Mouse (Mus musculus): ENCODE data around the gene Gsc2.
"Not testable (repeated sequence)": the region's sequence is repeated elsewhere in the genome, so short reads cannot be mapped to it uniquely, and the experiment has no call there.

Gene Gsc2

GRCm38 (mm10) chr16:17914307-17915249, at the start of gene Gsc2:
TSS of gene Gsc2 (minus strand) at chr16:17915059.
- DNase-seq = peak; percentile 49

DNA sequence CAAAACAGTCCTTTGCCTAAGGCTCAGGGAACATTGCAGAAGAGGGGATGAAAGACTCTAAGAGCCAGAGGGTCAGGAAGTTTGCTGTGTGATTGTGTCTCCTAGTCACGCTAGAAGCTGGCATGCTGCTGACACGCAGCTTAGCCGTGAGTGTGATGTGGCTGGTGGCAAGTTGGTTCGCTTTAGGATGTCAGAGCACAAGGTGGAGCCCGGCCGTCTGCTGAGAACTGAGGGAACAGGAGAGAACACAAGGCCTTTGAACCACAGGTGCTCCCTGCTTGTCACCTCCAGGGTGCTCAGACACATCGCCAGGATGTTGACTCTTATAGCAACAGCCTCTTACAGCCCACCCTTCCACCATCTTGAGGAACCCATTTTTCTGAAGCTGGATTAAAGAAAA, 47.2 kb upstream of the Gsc2 start:
- DNase-seq = no peak

DNA sequence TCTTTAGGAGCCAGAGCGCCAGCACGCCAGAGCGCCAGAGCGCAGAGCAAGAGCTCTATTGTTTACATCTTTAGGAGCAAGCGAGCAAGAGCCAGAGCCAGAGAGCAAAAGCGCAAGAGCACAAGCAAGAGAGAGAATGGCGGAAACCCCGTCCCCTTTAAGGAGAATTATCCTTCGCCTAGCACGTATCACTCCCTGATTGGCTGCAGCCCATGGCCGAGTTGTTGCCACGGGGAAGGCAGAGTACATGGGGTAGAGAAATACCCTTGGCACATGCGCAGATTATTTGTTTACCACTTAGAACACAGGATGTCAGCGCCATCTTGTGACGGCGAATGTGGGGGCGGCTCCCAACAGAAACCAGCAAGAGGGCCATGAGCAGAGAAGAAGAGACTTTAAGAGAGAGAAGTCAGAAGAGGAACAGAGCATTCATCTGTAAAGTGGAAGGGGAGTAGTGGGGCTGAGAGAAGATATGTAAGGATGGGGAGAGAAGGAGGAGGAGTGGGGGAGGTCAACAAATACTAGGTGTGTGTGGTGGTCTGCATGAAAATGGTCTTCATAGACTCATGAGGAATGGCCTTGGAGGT, 41.3 kb upstream of the Gsc2 start:
- DNase-seq = not testable (repeated sequence)

DNA sequence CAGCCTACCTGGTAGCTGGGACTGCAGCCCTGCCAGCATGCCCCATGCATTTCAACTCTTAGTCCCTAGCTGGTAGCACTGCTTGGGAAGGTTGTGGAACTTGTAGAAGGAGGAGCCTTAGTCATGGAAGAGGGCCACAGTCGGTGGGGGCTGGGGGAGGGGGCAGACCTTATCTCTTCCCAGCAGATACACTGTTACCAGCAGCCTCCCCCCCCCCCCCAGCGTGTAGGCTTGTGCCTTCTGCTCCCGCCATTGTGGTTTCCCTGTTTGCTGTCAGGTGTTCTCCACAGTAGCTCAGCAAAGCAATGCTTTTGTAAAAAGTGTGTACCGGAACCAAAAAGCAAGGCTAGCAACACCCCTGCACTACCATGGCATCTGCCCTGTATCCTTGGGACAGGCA, 36.8 kb upstream of the Gsc2 start:
- no peak for DNase-seq

DNA sequence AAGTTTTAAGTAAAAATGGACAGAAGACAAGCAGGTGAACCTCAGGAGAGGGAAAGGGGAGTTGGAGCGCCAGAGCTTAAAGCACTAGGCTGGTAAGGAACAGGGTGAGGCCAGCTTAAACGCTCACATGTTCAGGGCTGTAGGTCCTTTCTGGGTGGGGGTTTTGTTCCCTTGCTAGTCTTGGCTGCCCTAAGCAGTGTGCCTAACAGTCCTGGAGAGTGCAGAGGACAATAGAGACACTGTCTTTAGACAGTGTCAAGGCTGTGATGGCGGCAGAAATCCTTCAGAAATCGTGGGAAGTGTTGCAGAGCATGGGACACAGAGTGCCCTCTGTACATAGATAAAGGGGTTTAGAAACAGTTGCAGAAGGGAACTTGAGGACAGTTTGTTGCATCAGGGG, 35.2 kb upstream of the Gsc2 start:
- DNase-seq = peak; percentile 14

- peak; percentile 65 for DNase-seq
Measured at GRCm38 (mm10) chr16:17949421-17949877, 34.6 kb upstream of the Gsc2 start.

GRCm38 (mm10) chr16:17945081-17945831, 30.4 kb upstream of the Gsc2 start:
- DNase-seq = no peak

GRCm38 (mm10) chr16:17943466-17943865, 28.6 kb upstream of the Gsc2 start:
- no peak for DNase-seq

DNA sequence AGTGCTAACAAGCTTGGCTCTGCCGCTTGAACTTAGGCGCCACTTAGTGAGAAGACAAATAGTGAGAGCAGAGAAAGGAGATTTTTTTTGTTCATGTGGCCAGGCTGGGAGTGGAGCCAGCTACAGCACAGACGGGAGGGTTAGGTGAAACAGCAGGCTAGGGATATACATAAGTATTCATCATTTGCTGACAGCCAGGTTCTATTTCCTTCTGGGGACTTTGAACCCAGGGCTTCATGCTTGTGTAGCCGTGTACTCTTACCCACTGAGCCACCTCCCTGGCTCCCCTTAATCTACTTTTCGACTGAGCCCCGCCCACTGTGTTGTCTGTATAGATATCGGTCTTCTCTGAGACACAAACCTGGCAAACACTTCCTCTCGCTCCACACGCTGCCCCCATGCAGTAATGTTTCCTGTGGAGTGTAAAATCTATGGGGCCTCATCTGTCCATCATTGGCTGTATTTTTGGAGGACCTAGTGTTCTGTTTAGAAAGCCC, 24.4 kb upstream of the Gsc2 start:
- DNase-seq = no peak

DNA sequence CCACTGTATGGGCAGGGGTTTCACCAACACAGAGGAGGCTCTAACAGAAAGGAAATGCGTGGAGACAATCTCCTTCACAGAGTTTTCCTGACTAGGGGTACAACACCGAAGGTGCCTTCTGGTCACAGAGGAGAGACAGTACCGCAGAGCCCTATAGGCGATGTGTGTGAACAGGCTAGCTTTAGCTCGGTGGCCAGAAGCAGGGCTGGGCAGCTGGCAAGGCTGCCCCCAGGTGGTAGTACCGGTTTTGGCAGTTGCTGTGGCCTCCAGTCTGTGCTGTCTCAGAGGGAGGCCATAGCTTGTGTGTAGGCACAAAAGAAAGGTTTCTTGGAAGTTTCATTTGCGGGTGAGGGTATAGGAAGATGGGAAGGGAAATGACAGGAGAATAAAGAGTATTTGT, 24.0 kb upstream of the Gsc2 start:
- DNase-seq = peak; percentile 79

DNA sequence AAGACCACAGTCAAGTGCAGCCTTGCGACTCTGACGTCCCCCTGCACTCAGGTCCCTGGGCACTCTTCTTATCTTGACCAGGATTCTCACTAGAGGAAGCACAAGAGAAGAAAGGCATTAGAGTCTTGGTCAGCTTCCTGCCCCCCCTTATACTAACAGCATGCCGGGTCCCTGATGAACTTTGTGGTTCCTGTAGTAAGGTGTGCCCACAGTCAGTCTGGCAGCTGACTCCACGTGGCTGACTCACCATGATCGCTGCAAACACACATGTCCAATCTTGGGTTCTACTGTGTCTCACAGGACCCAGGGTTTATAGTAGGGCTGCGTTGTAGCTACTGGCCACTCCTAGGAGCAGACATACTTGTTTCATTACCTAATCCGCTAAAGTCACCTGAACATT, 23.3 kb upstream of the Gsc2 start:
- no peak for DNase-seq

DNA sequence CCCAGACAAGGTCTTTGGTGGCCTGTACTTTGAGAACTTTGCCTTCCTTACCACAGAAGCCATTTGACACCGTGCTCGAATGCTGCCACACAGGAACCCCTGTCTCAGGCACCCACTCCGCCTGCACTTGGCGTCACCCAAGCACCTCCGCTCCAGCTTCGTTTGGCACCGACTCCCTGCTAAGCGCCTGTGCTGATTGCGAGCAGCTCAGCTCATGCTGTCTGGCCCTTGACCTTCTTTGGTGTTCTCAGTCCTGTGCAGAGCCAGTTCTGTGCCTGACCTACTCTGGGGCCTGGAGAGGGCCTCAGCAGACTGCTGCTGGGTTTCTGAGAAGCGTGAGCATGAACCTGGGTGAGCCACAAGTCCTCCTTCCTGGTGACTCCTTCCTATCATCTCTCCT, 21.9 kb upstream of the Gsc2 start:
- no peak for DNase-seq

DNA sequence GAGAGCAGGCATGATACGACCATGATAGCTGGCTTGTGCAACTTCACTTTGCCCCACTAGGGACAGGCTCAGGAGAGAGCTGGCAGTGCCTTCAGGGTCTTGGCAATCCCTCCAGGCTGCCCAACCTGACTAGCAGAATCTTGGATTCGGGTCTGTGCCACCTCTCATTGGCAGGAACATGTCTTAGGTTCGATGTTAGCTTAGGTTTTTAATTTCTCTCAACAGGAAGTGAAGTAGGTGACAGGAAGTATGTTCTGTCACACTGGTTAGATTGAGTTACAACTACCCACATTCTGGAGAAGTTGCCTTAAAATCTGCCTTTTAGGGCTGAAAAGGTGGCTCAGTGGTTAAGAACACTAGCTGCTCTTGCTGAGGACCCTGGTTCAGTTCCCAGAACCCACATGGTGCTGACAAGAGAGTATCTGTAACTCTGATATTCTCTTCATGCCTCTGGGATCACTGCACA, 19.6 kb upstream of the Gsc2 start:
- DNase-seq = no peak

DNA sequence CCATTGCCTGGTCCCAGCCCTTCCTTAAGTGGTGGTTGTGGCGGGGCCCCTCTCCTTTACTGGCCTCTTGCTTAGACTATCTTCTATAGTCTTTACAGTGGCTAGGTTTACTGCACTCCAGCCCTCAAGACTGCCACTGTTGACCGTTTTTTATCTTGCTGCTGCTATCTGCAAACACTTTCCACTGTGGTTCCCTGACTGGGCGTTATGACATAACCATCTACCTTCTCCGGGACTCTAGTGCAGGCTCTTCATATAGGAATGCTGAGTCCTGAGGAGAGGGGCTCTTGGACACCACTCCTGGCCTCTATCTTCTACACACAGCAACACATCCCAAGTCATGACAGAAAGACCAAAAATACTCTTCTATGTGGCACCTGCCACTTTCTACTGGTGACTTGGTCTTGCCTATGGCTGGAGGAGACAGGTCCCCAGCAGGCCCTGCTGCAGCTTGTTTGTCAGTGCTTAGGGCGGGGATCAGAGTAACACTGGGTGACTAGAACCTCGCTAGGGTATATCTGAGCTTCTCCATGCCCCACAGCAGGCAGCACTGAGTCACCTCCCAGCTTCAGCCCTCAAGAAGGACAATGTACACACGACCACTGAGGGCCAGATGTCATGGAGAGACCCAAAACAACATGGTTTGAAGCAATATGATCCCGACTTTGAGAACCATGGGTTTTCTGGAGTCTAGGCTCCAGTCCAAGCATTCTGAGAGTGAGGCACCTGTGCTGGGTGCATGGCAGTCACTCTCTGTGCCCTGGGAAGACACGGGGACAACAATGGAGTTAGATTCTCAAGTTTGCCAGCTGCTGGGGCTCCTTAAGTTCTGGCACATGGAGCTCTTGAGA, 19.0 kb upstream of the Gsc2 start:
- DNase-seq = no peak

DNA sequence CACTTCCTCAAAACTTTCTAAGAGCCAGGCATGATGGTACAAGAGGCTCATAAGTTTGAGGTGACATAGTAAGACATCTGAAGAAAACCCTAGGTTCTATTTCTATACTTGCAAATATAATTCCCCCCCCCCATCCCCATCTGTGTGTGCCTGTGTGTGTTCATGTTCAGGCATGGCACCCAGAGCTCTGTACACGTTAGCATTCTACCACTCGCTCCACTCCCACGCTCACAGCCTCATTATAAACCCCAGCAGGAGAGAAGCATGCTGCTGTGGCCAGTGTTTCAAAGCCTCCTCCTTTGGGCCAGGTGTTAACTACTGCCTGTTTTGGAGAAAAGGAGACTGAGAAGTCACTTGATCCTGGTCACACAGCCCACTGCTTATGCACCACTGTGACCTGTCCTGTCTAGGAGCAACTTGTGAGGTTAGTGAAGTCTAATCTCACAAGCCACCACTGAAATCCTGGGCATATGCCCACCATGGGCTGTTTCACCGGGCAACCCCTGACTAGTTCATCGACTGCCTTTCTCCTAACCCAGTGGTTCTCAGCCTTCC, 17.1 kb upstream of the Gsc2 start:
- DNase-seq = no peak

DNA sequence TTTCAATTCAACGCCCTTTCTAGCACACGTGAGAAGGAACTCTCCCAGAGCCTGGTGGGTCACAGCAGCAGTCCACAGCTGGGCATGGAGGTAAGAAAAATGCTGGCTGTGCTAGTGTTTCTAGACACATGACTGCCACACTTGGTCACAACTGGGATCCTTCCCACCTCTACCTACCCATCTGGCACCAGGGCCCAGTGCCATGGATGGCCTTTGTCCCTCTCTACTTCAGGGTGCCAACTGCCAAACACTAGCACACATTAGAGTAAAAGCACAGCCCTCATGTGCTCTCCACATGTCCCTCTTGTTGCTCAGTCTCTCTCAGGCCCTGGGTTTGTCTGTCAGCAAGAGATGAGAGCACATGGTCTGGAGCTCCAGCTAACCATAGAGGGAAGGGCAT, 14.8 kb upstream of the Gsc2 start:
- no peak for DNase-seq

DNA sequence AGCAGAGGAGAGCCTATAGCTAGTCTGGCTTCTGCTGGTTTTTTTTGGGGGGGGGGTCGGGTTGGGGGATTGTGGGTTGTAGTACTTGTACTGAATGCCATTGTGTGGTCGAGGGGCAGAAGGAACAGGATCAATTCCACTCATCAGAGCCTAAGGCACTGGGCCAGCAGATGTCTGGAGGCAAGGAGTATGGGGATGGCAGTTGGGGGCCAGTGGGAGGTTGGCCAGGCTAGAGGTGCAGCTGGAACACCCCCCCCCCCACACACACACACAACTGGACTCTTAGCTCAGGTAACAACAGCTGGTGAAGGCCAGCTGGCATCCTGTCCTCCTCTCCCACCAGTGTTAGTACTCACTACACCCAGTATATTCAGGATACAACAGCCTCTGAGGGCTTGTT, 14.4 kb upstream of the Gsc2 start:
- DNase-seq = no peak

DNA sequence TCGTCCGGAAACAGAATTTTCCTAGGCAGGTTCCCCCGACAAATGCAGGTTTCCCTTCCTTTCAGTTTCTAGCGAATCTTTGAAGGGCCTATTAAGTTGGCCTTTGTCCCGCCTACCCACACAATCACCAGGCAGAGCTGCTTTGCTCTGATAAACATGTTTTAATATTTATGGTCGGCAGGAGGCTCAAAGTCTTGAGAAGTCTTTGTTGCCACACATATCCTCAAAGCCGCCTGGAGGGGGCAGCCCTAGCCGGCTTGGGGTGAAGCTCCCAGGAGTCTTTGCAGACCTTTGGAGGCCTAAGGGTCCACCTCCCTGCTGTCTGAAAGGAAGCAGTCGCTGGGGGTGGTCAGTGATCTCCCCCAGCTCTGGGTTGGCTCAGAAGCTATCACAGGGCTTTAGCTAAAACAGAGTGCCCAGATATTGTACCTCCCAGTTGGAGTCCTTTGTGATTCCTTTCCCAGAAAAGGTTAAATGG, 13.8 kb upstream of the Gsc2 start:
- DNase-seq = peak; percentile 88

DNA sequence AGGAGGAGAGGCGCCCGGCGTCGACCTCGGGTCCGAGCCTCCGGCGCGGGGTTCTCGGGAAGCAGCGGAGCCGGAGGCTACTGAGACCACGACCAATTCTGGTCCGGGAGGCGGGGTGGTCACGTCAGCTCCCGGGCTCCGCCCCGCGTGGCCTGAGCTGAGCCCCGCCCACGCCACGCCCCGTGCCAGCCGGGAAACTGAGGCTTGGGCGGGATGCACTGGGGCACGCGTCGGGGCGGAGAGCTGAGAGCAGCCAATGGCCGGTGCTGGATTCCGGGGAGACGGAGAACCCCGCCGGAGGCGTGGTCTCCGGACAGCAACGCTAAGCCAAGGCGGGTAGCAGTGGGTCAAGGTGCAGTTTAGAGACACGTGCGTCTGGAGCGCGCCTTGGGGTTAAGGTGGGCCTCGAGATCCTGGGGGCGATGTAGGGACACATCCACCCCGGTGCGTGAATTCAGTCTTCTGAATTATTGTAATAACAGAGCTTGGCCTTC, 13.3 kb upstream of the Gsc2 start, which contains the start of gene Slc25a1:
TSS of gene Slc25a1 (minus strand) at position 133 of the 494 bp plus-strand sequence.
- peak; percentile 91 for DNase-seq

GRCm38 (mm10) chr16:17927351-17928082, 12.7 kb upstream of the Gsc2 start:
- peak; percentile 74 for DNase-seq

DNA sequence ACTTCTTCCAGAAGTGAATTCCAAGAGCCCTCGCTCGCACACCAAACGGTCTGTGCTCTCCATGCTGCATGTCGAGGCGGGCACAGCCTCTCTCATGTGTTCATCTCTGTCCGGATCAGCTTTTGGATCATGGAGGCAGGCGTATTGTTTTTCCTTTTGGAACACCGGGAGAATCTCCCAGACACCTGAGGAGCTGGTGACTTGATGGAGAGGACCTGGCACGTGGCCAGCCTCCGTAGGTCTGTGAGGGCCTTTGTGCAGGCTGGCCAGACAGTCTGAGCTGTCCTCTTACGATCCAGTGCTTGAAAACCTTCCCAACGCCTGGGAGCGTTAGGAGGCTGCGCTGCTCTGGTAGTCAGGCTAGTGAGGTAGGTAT, 7.3 kb upstream of the Gsc2 start:
- no peak for DNase-seq
